Mouse (Mus musculus): ENCODE measurements around the gene Trmt2a. TPM values are rescaled to one million over a fixed set of nuclear protein-coding genes. Genes with fewer than 3 reads are reported as not detected.

Gene Trmt2a
- polyA plus RNA-seq, 1 experiment = 29.7 TPM

GRCm38 (mm10) chr16:18231451-18231850 lies 17.0 kb upstream of the Trmt2a start:
- Histone ChIP-seq H3K4me3 (ENCODE audit: low read depth, low read length) (no peak overlapping the region), H3K27ac (ENCODE audit: insufficient read depth, low read depth, low read length) (no peak overlapping the region), H3K4me1 (ENCODE audit: control insufficient read depth, insufficient read depth, insufficient read length, low read length) (no peaks in the 10 kb centered on the region), H3K27me3 (ENCODE audit: control insufficient read depth, insufficient read depth, low read length) (no peaks in the 10 kb centered on the region), H3K36me3 (ENCODE audit: control insufficient read depth, insufficient read depth, low read length) (no peaks in the 10 kb centered on the region)
- WGBS = 82% methylated on average over 4 of the region's 4 CpGs
- TF ChIP-seq CTCF (IDR thresholded peaks at IDR 0.05; ENCODE audit: extremely low read depth, insufficient read length, insufficient replicate concordance, low read depth, low read length) = no peak
- TF ChIP-seq POLR2A (IDR thresholded peaks at IDR 0.05; ENCODE audit: low read depth, low read length) = no peak

GRCm38 (mm10) chr16:18233451-18233850 lies 15.0 kb upstream of the Trmt2a start:
- H3K27ac ChIP-seq (ENCODE audit: insufficient read depth, low read depth, low read length) = no peak overlapping the region
- no peaks in the 10 kb centered on the region for H3K4me1 ChIP-seq (ENCODE audit: control insufficient read depth, insufficient read depth, insufficient read length, low read length)
- H3K36me3 ChIP-seq (ENCODE audit: control insufficient read depth, insufficient read depth, low read length) = no peaks in the 10 kb centered on the region
- no peak overlapping the region for H3K4me3 ChIP-seq (ENCODE audit: low read depth, low read length)
- WGBS = 36% methylated on average over 1 of the region's 1 CpGs
- TF ChIP-seq CTCF (IDR thresholded peaks at IDR 0.05; ENCODE audit: extremely low read depth, insufficient read length, insufficient replicate concordance, low read depth, low read length) = no peak
- no peaks in the 10 kb centered on the region for H3K27me3 ChIP-seq (ENCODE audit: control insufficient read depth, insufficient read depth, low read length)

- no peaks in the 10 kb centered on the region for H3K27me3 ChIP-seq (ENCODE audit: control insufficient read depth, insufficient read depth, low read length)
- H3K36me3 ChIP-seq (ENCODE audit: control insufficient read depth, insufficient read depth, low read length) = peaks cover under 1% of the 10 kb centered on the region; the same call in 1 of the 2 replicates
- H3K4me1 ChIP-seq (ENCODE audit: control insufficient read depth, insufficient read depth, insufficient read length, low read length) = no peaks in the 10 kb centered on the region
- H3K4me3 ChIP-seq (ENCODE audit: low read depth, low read length) = peak overlapping the region; percentile 64
- WGBS = 24% methylated on average over 13 of the region's 13 CpGs
- no peak overlapping the region for H3K27ac ChIP-seq (ENCODE audit: insufficient read depth, low read depth, low read length)
- TF ChIP-seq POLR2A (IDR thresholded peaks at IDR 0.05; ENCODE audit: low read depth, low read length) (no peak), CTCF (IDR thresholded peaks at IDR 0.05; ENCODE audit: extremely low read depth, insufficient read length, insufficient replicate concordance, low read depth, low read length) (no peak)
These were observed 14.4 kb upstream of the Trmt2a start for GRCm38 (mm10) chr16:18233919-18234670.

- Histone ChIP-seq H3K36me3 (ENCODE audit: control insufficient read depth, insufficient read depth, low read length) (peaks cover 5% of the 10 kb centered on the region; the same call in 1 of the 2 replicates), H3K27me3 (ENCODE audit: control insufficient read depth, insufficient read depth, low read length) (no peaks in the 10 kb centered on the region), H3K4me3 (ENCODE audit: low read depth, low read length) (peak within 1 kb of the TSS; percentile 64), H3K27ac (ENCODE audit: insufficient read depth, low read depth, low read length) (peak within 1 kb of the TSS; percentile 21; the same call in 1 of the 2 replicates), H3K4me1 (ENCODE audit: control insufficient read depth, insufficient read depth, insufficient read length, low read length) (no peaks in the 10 kb centered on the region)
- under 1% methylated on average over 78 of the region's 79 CpGs for WGBS
- no peak for TF ChIP-seq CTCF (IDR thresholded peaks at IDR 0.05; ENCODE audit: extremely low read depth, insufficient read length, insufficient replicate concordance, low read depth, low read length)
- TF ChIP-seq POLR2A (IDR thresholded peaks at IDR 0.05; ENCODE audit: low read depth, low read length) = no peak
These were observed 13.6 kb upstream of the Trmt2a start, which contains the start of gene Zdhhc8 for GRCm38 (mm10) chr16:18234671-18235388. TSS of gene Zdhhc8 (minus strand) at chr16:18235136.

- Histone ChIP-seq H3K27ac (ENCODE audit: insufficient read depth, low read depth, low read length) (peak overlapping the region; percentile 21; the same call in 1 of the 2 replicates), H3K36me3 (ENCODE audit: control insufficient read depth, insufficient read depth, low read length) (peaks cover 11% of the 10 kb centered on the region), H3K4me1 (ENCODE audit: control insufficient read depth, insufficient read depth, insufficient read length, low read length) (no peaks in the 10 kb centered on the region), H3K4me3 (ENCODE audit: low read depth, low read length) (peak overlapping the region; percentile 64), H3K27me3 (ENCODE audit: control insufficient read depth, insufficient read depth, low read length) (no peaks in the 10 kb centered on the region)
- whole genome bisulfite sequencing = 14% methylated on average over 19 of the region's 19 CpGs
- TF ChIP-seq POLR2A (IDR thresholded peaks at IDR 0.05; ENCODE audit: low read depth, low read length) (no peak), CTCF (IDR thresholded peaks at IDR 0.05; ENCODE audit: extremely low read depth, insufficient read length, insufficient replicate concordance, low read depth, low read length) (no peak)
These were observed 13.0 kb upstream of the Trmt2a start for GRCm38 (mm10) chr16:18235389-18236065.

- no peak overlapping the region for H3K4me3 ChIP-seq (ENCODE audit: low read depth, low read length)
- H3K27ac ChIP-seq (ENCODE audit: insufficient read depth, low read depth, low read length) = no peak overlapping the region
- no peaks in the 10 kb centered on the region for H3K27me3 ChIP-seq (ENCODE audit: control insufficient read depth, insufficient read depth, low read length)
- WGBS = 69% methylated on average over 7 of the region's 7 CpGs
- no peak for TF ChIP-seq CTCF (IDR thresholded peaks at IDR 0.05; ENCODE audit: extremely low read depth, insufficient read length, insufficient replicate concordance, low read depth, low read length)
- no peak for TF ChIP-seq POLR2A (IDR thresholded peaks at IDR 0.05; ENCODE audit: low read depth, low read length)
- H3K4me1 ChIP-seq (ENCODE audit: control insufficient read depth, insufficient read depth, insufficient read length, low read length) = no peaks in the 10 kb centered on the region
- peaks cover 23% of the 10 kb centered on the region for H3K36me3 ChIP-seq (ENCODE audit: control insufficient read depth, insufficient read depth, low read length)
These were observed 11.6 kb upstream of the Trmt2a start for GRCm38 (mm10) chr16:18236676-18237501.

All from small intestine, adult 2 months (tissue).